Mouse (Mus musculus): ENCODE measurements around the gene Gtf2ird2.

DNA sequence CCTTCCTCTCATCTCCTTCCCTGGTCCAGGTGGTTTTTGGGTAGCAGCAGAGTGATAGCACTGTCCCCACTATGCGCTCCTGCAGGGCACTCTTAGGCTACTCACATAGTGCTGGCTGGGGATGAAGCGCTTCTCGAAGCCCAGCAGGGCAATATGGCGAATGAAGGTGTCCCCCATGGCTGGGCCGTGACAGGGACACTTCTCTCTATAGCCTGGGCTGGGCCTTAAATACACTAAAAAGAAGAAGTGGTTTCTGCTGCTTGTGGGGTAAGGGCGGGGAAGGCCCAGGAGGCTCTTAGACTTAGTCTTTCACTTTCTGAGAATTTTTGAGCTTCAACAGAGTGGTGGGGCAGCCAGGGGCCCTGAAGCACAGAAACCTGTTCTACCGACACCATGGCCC lies 45.6 kb downstream of the Gtf2ird2 start, which contains the start of gene Ncf1:
- TF ChIP-seq CTCF (IDR thresholded peaks at IDR 0.05; ENCODE audit: insufficient read depth, low read depth, low read length) (no peak), POLR2A (IDR thresholded peaks at IDR 0.05; ENCODE audit: insufficient read depth, low read depth, low read length) (no peak)

Measured in olfactory bulb, adult 2 months (tissue).